Mouse (Mus musculus) brain, embryonic 14.5 days (tissue): ENCODE results near the gene Cdca5.

ENCODE experiments used
- CTCF ChIP-seq: fragments of 200-500 bp; IDR thresholded peaks from 2 replicates; pipeline ENCODE4 v1.5.1; 2012; ENCODE audit warnings: inconsistent platforms, mild to moderate bottlenecking, moderate library complexity, borderline replicate concordance; ENCODE audit not compliant: insufficient read depth, insufficient read length; ENCODE audit errors: extremely low read depth
- POLR2A ChIP-seq: fragments of 200-500 bp; IDR thresholded peaks from 2 replicates; pipeline ENCODE4 v1.6.1; 2012; ENCODE audit warnings: mild to moderate bottlenecking, inconsistent platforms, borderline replicate concordance; ENCODE audit not compliant: poor library complexity, insufficient read depth, insufficient read length, severe bottlenecking; ENCODE audit errors: extremely low read depth

GRCm38 (mm10) chr19:6057313-6058096, 27.3 kb upstream of the Cdca5 start, which contains the start of the genes Mrpl49 and Fau:
- peak; percentile 79; the same call in 1 of the 2 replicates for TF ChIP-seq POLR2A
- no peak for TF ChIP-seq CTCF
